Mouse (Mus musculus) embryonic stem cell, embryonic (primary cell): ENCODE results near the gene Rpl13a.

ENCODE experiments used
- CTCF ChIA-PET, 4 experiments: fragments of 300-600 bp in 2 of 4; fragments of 350-600 bp in 2 of 4; sonication (Branson Sonifier 250); formaldehyde crosslinking; loops; one replicate each; lab custom pipeline; 2022; ENCODE audit warnings: inconsistent platforms in 2 of 4; lab: Charles Lee
- POLR2A ChIA-PET, 4 experiments: fragments of 300-600 bp in 2 of 4; fragments of 350-600 bp in 2 of 4; sonication (Branson Sonifier 250); formaldehyde crosslinking; loops; one replicate each; lab custom pipeline; 2022; ENCODE audit warnings: antibody characterized with exemption in 4 of 4, inconsistent platforms in 1 of 4; lab: Charles Lee

Rpl13a gene

DNA sequence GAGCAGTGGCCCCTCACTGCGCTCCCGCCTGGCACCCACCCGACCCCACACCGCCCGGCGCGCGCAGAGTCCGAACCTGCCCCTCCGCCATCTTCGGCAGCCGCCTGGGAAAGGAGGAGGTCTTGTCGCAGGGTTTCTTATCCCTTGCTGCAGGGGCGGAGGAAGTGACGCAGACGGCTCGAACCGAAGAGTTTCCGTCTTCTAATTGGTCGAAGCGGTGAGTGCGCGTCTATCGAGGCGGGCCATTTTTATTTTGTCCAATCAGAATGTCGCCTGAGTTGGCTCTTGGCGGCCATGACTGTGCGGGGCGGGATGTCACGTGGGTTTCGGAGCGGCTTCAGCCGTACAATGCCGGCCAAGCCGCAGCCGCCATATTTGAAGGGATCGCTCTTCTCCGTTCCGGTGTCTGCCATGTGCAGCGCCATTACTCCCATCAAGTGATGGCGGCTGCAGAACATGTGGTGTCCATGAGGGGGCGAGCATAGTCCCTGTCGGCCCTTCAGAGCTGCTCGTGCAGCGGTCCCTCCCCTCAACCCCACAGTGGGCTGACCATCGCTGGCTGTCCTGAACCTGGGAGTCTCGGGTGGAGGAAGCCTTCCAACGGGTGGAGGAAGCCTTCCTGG lies at the start of gene Rpl13a:
TSS of gene Rpl13a (minus strand) at position 138 of the 623 bp plus-strand sequence.
- CTCF ChIA-PET: interaction anchor here in 3 of 4 experiments (0.5 to 1.0 kb wide), 3 partner anchors 11 to 257 kb away, joined by 3 to 5 read pairs (median 3); partner anchors contain the start of genes Aldh16a1 (in 1 of the 3) and Pih1d1 (in 1 of the 3)

DNA sequence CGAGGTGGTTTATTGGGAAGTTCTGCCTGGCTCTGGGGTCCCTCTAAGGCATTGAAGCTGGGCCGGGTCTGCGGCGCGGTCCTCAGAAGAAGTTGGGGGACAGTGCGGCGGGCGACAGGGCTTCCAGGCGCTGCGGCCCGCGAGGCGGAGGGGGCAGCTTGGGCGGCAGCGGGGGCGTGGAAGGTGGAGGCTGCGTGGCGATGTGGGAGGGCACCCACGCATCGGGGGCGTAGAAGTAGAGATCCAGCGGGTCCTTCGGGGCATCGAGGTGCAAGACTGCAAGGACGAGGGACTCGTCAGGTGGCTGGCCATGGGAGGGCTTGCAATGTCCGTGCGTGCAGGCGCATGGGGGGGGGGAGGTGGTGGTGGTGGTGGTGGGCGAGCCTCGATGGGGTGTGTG lies 47.8 kb upstream of the Rpl13a start:
- CTCF ChIA-PET: interaction anchor here in 1 of 4 experiments (0.6 to 0.7 kb wide), 4 partner anchors 21 to 649 kb away, joined by 3 to 5 read pairs (median 4); no protein-coding TSS in a partner anchor
- POLR2A ChIA-PET: interaction anchor here in 2 of 4 experiments (0.5 to 1.4 kb wide), 5 partner anchors 10 to 191 kb away, joined by 3 to 5 read pairs (median 3); no protein-coding TSS in a partner anchor

More for the DNA sequence above, at the start of gene Rpl13a:
- POLR2A ChIA-PET: interaction anchor here in 3 of 4 experiments (0.5 to 16.5 kb wide), 59 partner anchors 8 to 572 kb away, joined by 3 to 596 read pairs (median 6); partner anchors contain the start of genes Aldh16a1 (in 3 of the 3), Pih1d1 (in 3 of the 3), Rras (in 3 of the 3) and Fcgrt (in 2 of the 3)

DNA sequence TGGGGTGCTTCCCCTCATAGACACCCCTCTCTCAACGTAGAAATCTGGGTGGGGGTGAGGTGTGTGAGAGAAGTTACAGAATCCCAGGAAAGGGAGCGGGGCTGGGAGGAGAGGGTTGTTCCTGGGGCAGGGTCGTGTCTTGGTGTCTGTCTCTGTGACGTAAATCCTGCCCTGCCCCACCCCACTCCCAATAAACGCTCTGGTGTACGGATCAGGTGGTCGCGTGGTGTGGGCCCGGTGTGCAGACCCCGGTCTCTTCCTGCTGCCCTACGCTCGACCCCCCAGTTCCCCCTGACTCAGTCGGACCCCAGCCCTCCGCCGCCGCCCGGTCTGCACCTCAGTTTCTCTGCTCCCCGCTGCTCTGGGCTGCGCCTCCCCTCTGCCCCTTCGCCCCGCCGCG lies 47.4 kb upstream of the Rpl13a start:
- POLR2A ChIA-PET: interaction anchor here in 2 of 4 experiments (0.6 to 2.4 kb wide), 8 partner anchors 9 to 102 kb away, joined by 3 to 11 read pairs (median 4); partner anchors contain the start of genes Aldh16a1 (in 1 of the 2) and Slc17a7 (in 1 of the 2)
- CTCF ChIA-PET: interaction anchor here (0.6 to 4.6 kb wide), 8 partner anchors 14 to 691 kb away, joined by 3 to 30 read pairs (median 6); no protein-coding TSS in a partner anchor

DNA sequence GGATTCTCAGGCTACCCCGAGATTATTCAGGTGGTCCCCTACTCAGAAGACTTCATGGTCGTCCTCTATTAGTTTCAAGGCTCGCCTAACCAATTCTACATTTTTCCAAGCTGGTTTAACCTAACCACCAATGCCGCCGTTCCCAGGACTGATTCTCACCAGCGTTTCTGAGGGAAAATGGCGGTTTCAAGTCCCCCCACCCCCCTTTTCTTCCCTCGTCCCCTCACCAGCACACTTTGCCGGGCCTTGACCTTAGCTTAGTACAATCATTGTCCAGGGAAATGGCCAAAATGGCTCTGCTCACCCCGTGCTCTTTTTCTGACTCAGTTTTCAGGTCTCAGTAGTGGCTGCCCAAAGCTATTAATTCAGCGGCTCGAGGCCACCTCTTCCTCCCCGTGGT lies 46.8 kb upstream of the Rpl13a start:
- CTCF ChIA-PET: interaction anchor here (0.6 to 4.6 kb wide), 18 partner anchors 10 to 690 kb away, joined by 3 to 30 read pairs (median 4); partner anchors contain the start of genes Aldh16a1 (in 1 of the 4), Gys1 (in 1 of the 4), Pih1d1 (in 1 of the 4) and Rcn3 (in 1 of the 4)
- POLR2A ChIA-PET: interaction anchor here in 2 of 4 experiments (0.5 to 2.4 kb wide), 12 partner anchors 10 to 349 kb away, joined by 3 to 11 read pairs (median 3); partner anchors contain the start of genes Aldh16a1 (in 2 of the 2), Pih1d1 (in 1 of the 2), Rcn3 (in 1 of the 2) and Rras (in 1 of the 2)

DNA sequence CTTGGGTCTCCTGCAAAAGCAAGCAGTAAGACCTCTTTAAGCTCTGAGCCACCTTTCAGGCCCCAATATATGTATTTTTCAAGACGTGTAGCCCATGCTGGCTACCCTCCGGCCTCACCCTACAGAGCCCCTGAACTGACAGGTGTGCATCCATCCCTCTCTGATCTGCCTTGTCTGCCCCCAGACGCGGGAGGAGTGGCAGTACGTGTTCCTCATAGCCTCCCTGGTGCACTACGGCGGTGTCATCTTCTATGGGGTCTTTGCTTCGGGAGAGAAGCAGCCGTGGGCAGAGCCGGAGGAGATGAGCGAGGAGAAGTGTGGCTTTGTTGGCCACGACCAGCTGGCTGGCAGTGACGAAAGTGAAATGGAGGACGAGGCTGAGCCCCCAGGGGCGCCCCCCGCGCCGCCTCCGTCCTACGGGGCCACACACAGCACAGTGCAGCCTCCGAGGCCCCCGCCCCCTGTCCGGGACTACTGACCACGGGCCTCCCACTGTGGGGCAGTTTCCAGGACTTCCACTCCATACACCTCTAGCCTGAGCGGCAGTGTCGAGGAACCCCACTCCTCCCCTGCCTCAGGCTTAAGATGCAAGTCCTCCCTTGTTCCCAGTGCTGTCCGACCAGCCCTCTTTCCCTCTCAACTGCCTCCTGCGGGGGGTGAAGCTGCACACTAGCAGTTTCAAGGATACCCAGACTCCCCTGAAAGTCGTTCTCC lies 46.2 kb upstream of the Rpl13a start:
- ChIA-PET POLR2A (interaction anchor here in 2 of 4 experiments (0.5 to 2.4 kb wide), 19 partner anchors 8 to 348 kb away, joined by 3 to 11 read pairs (median 4); partner anchors contain the start of genes Aldh16a1 (in 2 of the 2), Pih1d1 (in 1 of the 2), Prmt1 (in 1 of the 2) and Rcn3 (in 1 of the 2)), CTCF (interaction anchor here (0.6 to 4.6 kb wide), 30 partner anchors 9 to 454 kb away, joined by 3 to 30 read pairs (median 4); partner anchors contain the start of genes Rcn3 (in 2 of the 4), Aldh16a1 (in 1 of the 4), Ccdc155 (in 1 of the 4) and Gys1 (in 1 of the 4))

DNA sequence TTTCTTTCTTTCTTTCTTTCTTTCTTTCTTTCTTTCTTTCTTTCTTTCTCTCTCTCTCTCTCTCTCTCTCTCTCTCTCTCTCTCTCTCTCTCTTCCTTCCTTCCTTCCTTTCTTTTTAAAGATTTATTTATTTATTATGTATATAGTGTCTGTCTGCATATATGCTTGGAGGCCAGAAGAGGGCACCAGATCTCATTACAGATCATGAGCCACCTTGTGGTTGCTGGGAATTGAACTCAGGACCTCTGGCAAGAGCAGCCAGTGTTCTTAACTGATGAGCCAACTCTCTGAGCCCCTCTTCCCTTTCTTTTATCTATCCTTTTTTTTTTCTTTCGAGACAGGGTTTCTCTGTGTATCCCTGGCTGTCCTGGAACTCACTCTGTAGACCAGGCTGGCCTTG lies 45.2 kb upstream of the Rpl13a start:
- POLR2A ChIA-PET: interaction anchor here in 3 of 4 experiments (0.7 to 2.4 kb wide), 12 partner anchors 9 to 449 kb away, joined by 3 to 11 read pairs (median 5); partner anchors contain the start of genes Aldh16a1 (in 2 of the 3), Pih1d1 (in 1 of the 3), Prmt1 (in 1 of the 3) and Slc17a7 (in 1 of the 3)
- CTCF ChIA-PET: interaction anchor here (0.6 to 4.6 kb wide), 28 partner anchors 8 to 455 kb away, joined by 3 to 30 read pairs (median 4); partner anchors contain the start of genes Ccdc155 (in 1 of the 4), Gys1 (in 1 of the 4), Rcn3 (in 1 of the 4) and Rras (in 1 of the 4)

DNA sequence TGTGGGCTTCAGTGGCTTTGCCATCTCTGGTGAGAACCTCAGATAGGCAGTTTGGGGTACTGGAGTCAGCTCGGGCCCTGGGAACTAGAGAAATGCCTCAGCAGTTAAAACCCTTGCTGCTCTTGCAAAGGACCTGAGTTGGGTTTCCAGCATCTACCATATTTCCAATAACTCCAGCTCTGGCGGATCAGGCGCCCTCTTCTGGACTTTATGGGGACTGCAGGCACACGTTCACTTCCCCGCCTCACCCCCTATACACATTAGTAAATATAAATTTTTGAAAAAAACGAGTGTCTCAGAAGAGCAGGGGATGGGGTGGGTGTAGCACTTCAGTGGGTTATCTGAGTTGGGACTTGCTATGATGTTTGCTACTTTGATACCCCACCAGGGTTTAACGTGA lies 44.4 kb upstream of the Rpl13a start:
- POLR2A ChIA-PET: interaction anchor here in 3 of 4 experiments (0.7 to 3.2 kb wide), 12 partner anchors 9 to 125 kb away, joined by 3 to 20 read pairs (median 4); partner anchors contain the start of genes Aldh16a1 (in 2 of the 3), Slc17a7 (in 2 of the 3) and Rps11 (in 1 of the 3)
- CTCF ChIA-PET: interaction anchor here (0.6 to 5.7 kb wide), 24 partner anchors 8 to 194 kb away, joined by 3 to 37 read pairs (median 4); partner anchors contain the start of genes Aldh16a1 (in 2 of the 4), Ccdc155 (in 2 of the 4), Pih1d1 (in 1 of the 4) and Ppfia3 (in 1 of the 4)

DNA sequence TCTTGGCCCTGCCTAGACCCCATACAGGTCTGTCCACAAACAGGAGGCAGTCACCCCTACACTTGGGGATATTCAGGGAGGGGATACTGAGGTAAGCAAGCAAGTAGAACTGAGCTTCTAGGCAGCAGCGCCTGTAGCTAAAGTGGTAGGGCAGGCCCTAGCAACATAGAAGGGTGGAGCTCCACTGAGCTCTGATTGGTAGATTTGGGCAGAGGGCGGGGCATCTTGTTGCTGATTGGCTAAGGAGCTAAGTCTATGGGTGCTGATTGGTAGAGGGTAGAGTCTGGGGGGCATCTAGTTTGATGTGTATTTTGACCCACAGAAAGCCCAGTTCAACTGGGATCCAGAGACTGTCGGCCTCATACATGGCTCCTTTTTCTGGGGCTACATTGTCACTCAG lies 40.9 kb upstream of the Rpl13a start:
- POLR2A ChIA-PET: interaction anchor here in 2 of 4 experiments (0.7 to 2.1 kb wide), 21 partner anchors 8 to 163 kb away, joined by 3 to 14 read pairs (median 4); partner anchors contain the start of genes Aldh16a1 (in 2 of the 2), Ccdc155 (in 1 of the 2), Pih1d1 (in 1 of the 2) and Pth2 (in 1 of the 2)

DNA sequence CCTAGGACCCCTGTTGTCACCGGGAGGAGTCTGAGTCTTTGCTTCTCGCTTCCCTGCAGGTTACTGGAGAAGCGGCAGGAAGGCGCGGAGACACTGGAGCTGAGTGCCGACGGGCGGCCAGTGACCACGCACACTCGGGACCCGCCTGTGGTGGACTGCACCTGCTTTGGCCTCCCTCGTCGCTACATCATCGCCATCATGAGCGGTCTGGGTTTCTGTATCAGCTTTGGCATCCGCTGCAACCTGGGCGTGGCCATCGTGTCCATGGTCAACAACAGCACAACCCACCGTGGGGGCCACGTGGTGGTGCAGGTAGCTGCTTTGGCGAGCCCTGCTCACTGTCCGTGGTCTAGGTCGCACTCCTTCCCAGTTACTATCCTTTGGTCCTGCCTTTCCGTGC lies 40.1 kb upstream of the Rpl13a start:
- POLR2A ChIA-PET: interaction anchor here in 3 of 4 experiments (0.6 to 2.1 kb wide), 23 partner anchors 8 to 232 kb away, joined by 3 to 14 read pairs (median 4); partner anchors contain the start of genes Aldh16a1 (in 3 of the 3), Pih1d1 (in 2 of the 3), Pth2 (in 1 of the 3) and Scaf1 (in 1 of the 3)
- CTCF ChIA-PET: interaction anchor here in 1 of 4 experiments (0.6 to 5.7 kb wide), 9 partner anchors 8 to 157 kb away, joined by 3 to 34 read pairs (median 4); partner anchors contain the start of genes Aldh16a1, Pih1d1 and Tead2

More for the DNA sequence above, 40.9 kb upstream of the Rpl13a start:
- CTCF ChIA-PET: interaction anchor here in 1 of 4 experiments (0.9 to 5.7 kb wide), 9 partner anchors 9 to 186 kb away, joined by 3 to 34 read pairs (median 4); partner anchors contain the start of genes Aldh16a1, Pih1d1 and Tead2

DNA sequence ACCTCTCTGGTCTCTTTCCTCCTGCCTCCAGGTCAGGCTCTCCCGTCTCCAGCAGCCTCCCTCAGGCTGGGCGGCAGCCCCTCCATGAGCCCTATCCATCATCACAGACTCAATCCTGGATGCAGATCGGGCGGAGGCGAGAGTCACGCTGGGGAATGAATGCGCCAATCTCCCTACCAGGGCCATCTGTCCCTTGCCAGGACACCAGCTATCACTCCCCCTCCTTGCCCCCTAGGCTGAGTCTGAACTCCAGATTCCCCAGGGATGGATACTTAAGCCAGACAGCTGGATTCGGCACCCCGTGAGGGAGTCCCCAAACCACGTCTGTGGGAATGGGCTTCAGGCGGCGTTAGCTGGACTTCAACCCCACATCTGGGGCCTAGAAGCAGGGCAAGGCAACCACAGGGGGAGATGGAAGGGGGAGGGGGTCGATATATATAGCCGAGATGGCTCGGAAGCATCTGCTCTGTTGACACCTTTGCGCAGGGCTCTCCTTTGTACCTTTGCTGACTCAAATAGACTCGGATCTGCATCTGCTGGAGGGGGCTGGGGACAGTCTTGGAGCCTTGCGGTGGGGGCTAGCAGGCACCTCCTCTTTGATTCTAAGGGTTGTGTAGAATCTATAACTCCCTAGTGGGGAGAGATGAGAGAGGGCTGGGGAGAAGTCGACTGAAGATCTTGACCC lies 39.3 kb upstream of the Rpl13a start:
- ChIA-PET CTCF (interaction anchor here in 1 of 4 experiments (1.1 to 5.7 kb wide), 2 partner anchors 13 kb away, joined by 3 to 34 read pairs; partner anchors contain the start of genes Aldh16a1 and Pih1d1), POLR2A (interaction anchor here in 3 of 4 experiments (0.8 to 2.1 kb wide), 12 partner anchors 10 to 175 kb away, joined by 3 to 14 read pairs (median 4); partner anchors contain the start of genes Aldh16a1 (in 3 of the 3) and Pih1d1 (in 3 of the 3))

DNA sequence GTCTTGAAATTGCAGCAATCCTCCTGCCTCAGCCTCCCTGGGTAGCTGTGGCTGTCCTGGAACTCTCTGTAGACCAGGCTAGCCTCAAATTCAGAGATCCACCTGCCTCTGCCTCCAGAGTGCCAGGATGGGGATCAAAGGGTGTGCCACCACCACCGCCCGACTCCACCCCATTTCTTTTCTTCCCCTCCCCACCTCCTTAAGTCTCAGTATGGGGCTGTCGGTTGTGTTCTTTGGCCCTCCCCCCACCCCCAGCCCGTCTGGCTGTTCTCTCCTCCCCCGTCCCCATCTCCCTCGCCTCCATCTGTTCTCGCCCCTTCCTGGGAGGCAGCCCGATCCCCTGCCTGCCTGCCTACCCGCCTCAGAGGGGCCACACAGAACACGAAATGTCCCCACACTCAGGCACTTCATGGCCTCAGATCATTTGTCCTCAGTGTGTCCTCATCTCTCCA lies 38.4 kb upstream of the Rpl13a start:
- CTCF ChIA-PET: interaction anchor here in 3 of 4 experiments (0.7 to 1.1 kb wide), 3 partner anchors 12 to 767 kb away, joined by 3 to 6 read pairs (median 5); partner anchors contain the start of gene Aldh16a1 (in 1 of the 3)
- POLR2A ChIA-PET: interaction anchor here in 2 of 4 experiments (0.8 to 1.7 kb wide), 6 partner anchors 11 to 176 kb away, joined by 3 to 8 read pairs (median 4); partner anchors contain the start of genes Aldh16a1 (in 1 of the 2) and Pih1d1 (in 1 of the 2)

DNA sequence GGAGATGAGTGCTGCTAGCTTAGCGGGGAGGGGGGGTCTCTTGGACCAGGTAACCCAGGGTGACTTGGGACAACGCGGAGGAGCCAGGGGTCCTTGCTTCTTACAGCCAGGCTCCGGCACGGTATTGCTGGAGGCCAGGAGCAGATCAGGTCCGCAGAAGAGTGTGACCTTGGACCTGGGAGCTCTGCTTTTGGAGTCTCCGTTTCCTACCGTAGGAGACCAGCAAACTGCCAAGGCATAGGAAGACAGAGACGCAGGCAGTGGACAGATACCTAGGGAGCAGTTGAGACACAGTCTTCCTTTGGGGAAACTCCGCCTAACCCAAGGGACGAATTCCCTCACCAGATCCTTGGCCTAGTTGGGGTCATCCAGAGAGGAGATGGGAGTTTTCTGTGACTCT lies 37.1 kb upstream of the Rpl13a start:
- CTCF ChIA-PET: interaction anchor here in 3 of 4 experiments (0.5 to 1.0 kb wide), 5 partner anchors 10 to 210 kb away, joined by 3 to 5 read pairs (median 3); partner anchors contain the start of genes Flt3l (in 1 of the 3) and Gm45713 (in 1 of the 3)

DNA sequence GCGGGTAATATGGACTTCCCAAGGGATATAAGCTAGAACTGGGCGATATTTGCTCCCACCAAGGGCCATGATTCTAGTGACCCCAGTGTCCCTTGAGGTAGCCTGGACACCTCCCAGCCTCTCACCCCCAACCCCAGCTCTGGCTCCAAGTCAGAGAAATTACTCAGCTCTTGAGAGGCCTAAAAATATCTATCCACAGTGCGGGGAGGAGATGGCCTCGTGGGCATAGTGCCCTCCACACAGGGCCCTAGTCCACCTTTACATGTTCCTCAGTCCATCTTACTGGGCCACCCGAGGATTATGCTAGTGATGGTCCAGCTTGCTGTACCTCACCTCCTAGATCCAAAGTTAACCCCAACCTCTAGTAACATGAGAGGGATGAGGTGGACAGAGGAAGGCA lies 36.3 kb upstream of the Rpl13a start:
- ChIA-PET POLR2A (interaction anchor here in 3 of 4 experiments (0.5 to 5.2 kb wide), 20 partner anchors 7 to 315 kb away, joined by 3 to 57 read pairs (median 4); partner anchors contain the start of genes Aldh16a1 (in 2 of the 3), Pih1d1 (in 2 of the 3) and Ccdc155 (in 1 of the 3)), CTCF (interaction anchor here (0.5 to 3.8 kb wide), 11 partner anchors 7 to 207 kb away, joined by 3 to 37 read pairs (median 3); no protein-coding TSS in a partner anchor)

More for the DNA sequence above, 37.1 kb upstream of the Rpl13a start:
- POLR2A ChIA-PET: interaction anchor here in 2 of 4 experiments (0.6 to 5.2 kb wide), 12 partner anchors 9 to 195 kb away, joined by 3 to 57 read pairs (median 4); partner anchors contain the start of genes Aldh16a1 (in 2 of the 2), Pih1d1 (in 2 of the 2) and Pth2 (in 1 of the 2)

DNA sequence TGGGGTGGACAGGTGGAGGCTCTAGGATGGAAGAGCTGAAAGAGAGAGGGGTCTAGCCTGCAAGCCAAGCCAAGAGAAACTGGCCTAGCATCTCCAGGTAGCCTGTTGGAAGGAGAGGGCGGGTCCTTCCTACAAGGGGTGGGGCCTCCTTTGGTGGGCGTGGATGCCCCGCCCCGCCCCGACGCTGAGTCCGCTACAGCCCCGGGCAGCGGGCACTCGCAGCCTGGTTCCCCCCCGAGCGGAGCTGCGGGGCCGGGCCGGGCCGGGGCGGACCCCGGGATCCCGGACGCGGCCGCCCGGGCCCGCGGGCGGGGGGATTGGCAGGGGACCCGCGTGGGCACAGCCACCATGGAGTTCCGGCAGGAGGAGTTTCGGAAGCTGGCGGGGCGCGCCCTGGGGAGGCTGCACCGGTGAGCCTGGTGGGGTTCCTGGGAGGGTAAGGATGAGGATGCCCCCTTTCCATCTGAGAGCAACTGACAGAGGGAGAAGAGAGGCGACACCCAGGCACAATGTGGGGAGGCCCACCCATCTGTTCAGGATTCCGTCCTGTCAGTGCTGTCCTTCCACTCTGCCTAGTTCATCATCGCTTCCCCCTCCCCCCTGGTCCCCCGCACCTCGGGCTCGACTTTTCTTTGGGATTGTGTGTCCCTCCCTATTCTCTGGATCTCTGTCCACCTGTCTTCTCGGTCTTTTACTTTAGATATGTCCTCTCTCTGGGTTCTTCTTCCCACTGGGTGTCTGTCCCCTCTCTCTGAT lies 35.4 kb upstream of the Rpl13a start, which contains the start of gene Slc17a7:
TSS of gene Slc17a7 (plus strand) at position 215 of the 756 bp plus-strand sequence.
- ChIA-PET POLR2A (interaction anchor here in 3 of 4 experiments (0.9 to 5.2 kb wide), 18 partner anchors 8 to 467 kb away, joined by 3 to 57 read pairs (median 4); partner anchors contain the start of genes Aldh16a1 (in 2 of the 3) and Pih1d1 (in 2 of the 3)), CTCF (interaction anchor here (0.5 to 3.8 kb wide), 12 partner anchors 8 to 272 kb away, joined by 3 to 37 read pairs (median 4); partner anchors contain the start of genes Aldh16a1 (in 1 of the 4) and Pih1d1 (in 1 of the 4))
